Mouse (Mus musculus): ENCODE data around the gene Cish.

DNA sequence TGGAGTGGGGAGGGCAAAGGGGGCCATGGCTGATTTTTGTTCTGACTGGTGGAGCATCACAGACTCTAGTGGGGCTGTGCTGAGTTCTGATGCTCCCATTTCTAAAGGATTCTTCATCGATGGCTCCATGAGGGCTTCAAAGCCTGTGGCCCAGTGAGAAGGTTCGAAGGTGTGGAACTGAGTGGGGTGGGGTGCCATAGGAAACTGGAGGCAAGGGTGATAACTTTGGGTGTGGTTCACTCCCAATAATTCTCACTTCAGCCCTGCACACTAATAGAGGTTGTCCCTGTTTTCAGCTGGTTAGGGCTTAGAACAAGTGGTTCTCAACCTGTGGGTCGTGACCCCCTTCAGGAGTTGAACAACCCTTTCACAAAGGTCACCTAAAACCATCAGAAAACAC lies 8.6 kb downstream of the Cish start:
- TF ChIP-seq CTCF (IDR thresholded peaks at IDR 0.05; ENCODE audit: insufficient read depth, low read depth, low read length) (no peak), POLR2A (IDR thresholded peaks at IDR 0.05; ENCODE audit: insufficient read depth, low read depth, low read length) (no peak)
